Mouse (Mus musculus): ENCODE data around the gene BC030500. TPM values are rescaled to one million over a fixed set of nuclear protein-coding genes. Genes with fewer than 3 reads are reported as not detected.

BC030500 gene
- not detected in 2 replicates for polyA plus RNA-seq (2015; fragmentation: Nextera tagmentation; extraction: Ambion mirVana)

DNA sequence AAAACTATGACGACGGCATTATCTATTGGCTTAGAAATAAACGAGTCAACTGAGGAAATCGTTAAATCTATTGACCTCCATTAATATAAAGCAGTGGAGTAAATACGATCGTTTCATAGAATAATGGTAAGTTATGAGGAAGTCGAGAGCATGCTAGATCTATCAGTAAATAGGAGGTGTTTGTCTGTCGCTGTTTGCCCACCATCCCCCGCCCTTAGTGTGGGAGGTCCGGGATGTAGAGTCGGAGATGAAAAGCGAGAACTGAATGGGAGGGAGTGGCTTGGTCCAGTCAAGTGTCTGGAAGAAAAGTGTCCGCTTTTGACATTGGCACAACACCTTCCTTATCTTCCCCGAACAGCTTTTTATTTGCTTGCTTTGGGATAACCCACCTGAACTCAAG, at the start of gene BC030500:
BC030500 (plus strand) TSS at position 79 of the 400 bp plus-strand sequence.
- Histone ChIP-seq H3K4me2 (ENCODE audit: low read depth, low read length) (peak within 1 kb of the TSS; percentile 46), H3K4me3 (ENCODE audit: low read depth, low read length) (peak within 1 kb of the TSS; percentile 28), H3K36me3 (ENCODE audit: control insufficient read depth, insufficient read depth) (no peaks in the 10 kb centered on the region), H3K27me3 (ENCODE audit: control insufficient read depth, insufficient read depth, low read depth, low read length) (peaks cover 17% of the 10 kb centered on the region), H3K4me1 (ENCODE audit: control insufficient read depth, low read depth, low read length) (no peaks in the 10 kb centered on the region), H3K27ac (ENCODE audit: low read length) (no peak within 1 kb of the TSS), H3K9me3 (replicated peaks; ENCODE audit: control insufficient read depth, low read length) (no peaks in the 10 kb centered on the region), H3K9ac (ENCODE audit: low read depth, low read length) (no peak within 1 kb of the TSS)
- 9% methylated on average over 14 of the region's 14 CpGs for WGBS (ENCODE audit: insufficient replicate concordance)
- ATAC-seq (ENCODE audit: low read depth) = no peak

DNA sequence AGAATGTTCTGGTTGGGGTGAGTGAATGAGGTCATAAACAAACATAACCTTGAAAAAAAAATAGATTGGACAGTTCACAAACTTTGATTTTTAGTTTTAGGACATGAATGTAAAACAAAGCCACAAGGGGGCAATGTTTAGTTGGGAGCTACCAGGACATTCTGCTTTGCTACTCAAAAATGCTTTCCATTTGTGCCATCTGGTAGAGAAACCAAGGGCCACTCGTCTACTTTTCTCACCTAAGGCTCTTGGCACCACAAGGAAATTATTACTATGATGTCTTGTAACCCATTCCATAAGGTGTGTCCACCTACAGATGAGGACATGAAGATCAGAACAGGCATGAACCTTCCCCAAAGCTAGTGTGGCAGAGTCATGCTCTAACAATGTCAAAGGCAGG, 25.1 kb upstream of the BC030500 start:
- no peak overlapping the region for H3K4me2 ChIP-seq (ENCODE audit: low read depth, low read length)
- H3K27ac ChIP-seq (ENCODE audit: low read length) = no peak overlapping the region
- no peaks in the 10 kb centered on the region for H3K27me3 ChIP-seq (ENCODE audit: control insufficient read depth, insufficient read depth, low read depth, low read length)
- no peak overlapping the region for H3K4me3 ChIP-seq (ENCODE audit: low read depth, low read length)
- H3K4me1 ChIP-seq (ENCODE audit: control insufficient read depth, low read depth, low read length) = no peaks in the 10 kb centered on the region
- WGBS (ENCODE audit: insufficient replicate concordance) = 6% methylated on average over 1 of the region's 1 CpGs
- no peak overlapping the region for H3K9ac ChIP-seq (ENCODE audit: low read depth, low read length)
- no peak for ATAC-seq (ENCODE audit: low read depth)
- no peaks in the 10 kb centered on the region for H3K36me3 ChIP-seq (ENCODE audit: control insufficient read depth, insufficient read depth)
- no peaks in the 10 kb centered on the region for H3K9me3 ChIP-seq (replicated peaks; ENCODE audit: control insufficient read depth, low read length)

DNA sequence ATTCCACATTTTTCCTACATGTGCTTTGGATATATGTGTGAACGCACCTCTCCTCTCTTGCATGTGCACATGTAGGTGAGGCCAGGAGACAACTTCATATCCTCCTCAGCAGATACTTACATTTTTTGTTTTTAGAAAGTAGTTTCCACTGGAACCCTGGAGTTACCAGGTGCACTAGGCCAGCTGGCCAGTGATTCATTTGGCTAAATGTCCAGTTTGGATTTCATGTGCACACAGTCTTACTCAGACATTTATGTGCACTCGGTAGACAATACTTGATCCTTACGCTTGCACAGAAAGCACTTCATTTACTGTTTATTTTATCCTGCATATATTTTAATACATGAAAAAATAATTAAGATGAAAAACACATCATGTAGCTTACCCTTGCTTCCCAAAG, 21.0 kb upstream of the BC030500 start:
- Histone ChIP-seq H3K27ac (ENCODE audit: low read length) (no peak overlapping the region), H3K4me3 (ENCODE audit: low read depth, low read length) (no peak overlapping the region), H3K9ac (ENCODE audit: low read depth, low read length) (no peak overlapping the region), H3K9me3 (replicated peaks; ENCODE audit: control insufficient read depth, low read length) (no peaks in the 10 kb centered on the region), H3K36me3 (ENCODE audit: control insufficient read depth, insufficient read depth) (no peaks in the 10 kb centered on the region), H3K27me3 (ENCODE audit: control insufficient read depth, insufficient read depth, low read depth, low read length) (no peaks in the 10 kb centered on the region), H3K4me2 (ENCODE audit: low read depth, low read length) (no peak overlapping the region), H3K4me1 (ENCODE audit: control insufficient read depth, low read depth, low read length) (no peaks in the 10 kb centered on the region)
- WGBS (ENCODE audit: insufficient replicate concordance) = 69% methylated on average over 3 of the region's 3 CpGs
- ATAC-seq (ENCODE audit: low read depth) = no peak

DNA sequence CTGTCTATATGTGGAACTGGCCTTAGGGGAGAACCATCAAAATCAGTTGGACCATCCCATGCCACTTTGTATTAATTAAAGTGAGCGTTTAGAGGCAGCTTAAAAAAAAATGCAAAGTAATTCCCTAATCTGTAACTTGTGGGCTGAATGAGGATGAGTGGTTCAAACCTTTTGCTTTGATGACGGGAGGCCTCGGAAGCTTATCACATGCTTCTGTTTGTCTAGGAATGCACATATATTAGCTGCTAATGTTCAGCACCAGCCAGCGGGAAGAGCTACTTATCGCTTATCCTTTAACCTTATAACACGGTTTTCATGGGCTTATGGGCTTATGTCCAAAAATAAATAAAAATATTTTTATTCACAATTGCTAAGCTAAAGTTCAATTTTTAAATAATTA, 15.6 kb upstream of the BC030500 start:
- H3K4me2 ChIP-seq (ENCODE audit: low read depth, low read length) = no peak overlapping the region
- no peak for ATAC-seq (ENCODE audit: low read depth)
- 67% methylated on average over 6 of the region's 6 CpGs for WGBS (ENCODE audit: insufficient replicate concordance)
- H3K27ac ChIP-seq (ENCODE audit: low read length) = no peak overlapping the region
- H3K4me1 ChIP-seq (ENCODE audit: control insufficient read depth, low read depth, low read length) = no peaks in the 10 kb centered on the region
- H3K27me3 ChIP-seq (ENCODE audit: control insufficient read depth, insufficient read depth, low read depth, low read length) = no peaks in the 10 kb centered on the region
- H3K9me3 ChIP-seq (replicated peaks; ENCODE audit: control insufficient read depth, low read length) = no peaks in the 10 kb centered on the region
- H3K36me3 ChIP-seq (ENCODE audit: control insufficient read depth, insufficient read depth) = no peaks in the 10 kb centered on the region
- H3K4me3 ChIP-seq (ENCODE audit: low read depth, low read length) = no peak overlapping the region
- H3K9ac ChIP-seq (ENCODE audit: low read depth, low read length) = no peak overlapping the region

DNA sequence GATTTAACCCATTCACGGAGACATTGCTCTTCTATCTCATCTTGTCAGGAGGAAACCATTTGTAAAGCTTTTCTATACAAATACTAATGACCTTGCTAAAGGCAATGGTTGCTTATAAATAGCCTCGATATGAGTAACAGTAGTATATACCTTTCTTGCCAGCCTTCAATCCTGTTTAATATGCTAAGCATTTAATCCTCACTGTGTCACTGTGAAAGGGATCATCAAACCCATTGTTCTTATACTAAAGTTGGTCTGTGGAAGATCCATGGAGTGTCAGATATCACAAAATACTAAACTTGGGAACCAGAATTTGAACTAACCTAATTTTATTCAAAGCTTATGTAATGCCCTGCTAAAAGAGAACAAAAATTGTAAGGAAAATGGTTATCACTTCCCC, 7.1 kb upstream of the BC030500 start:
- Histone ChIP-seq H3K4me3 (ENCODE audit: low read depth, low read length) (no peak overlapping the region), H3K36me3 (ENCODE audit: control insufficient read depth, insufficient read depth) (no peaks in the 10 kb centered on the region), H3K27me3 (ENCODE audit: control insufficient read depth, insufficient read depth, low read depth, low read length) (no peaks in the 10 kb centered on the region), H3K4me1 (ENCODE audit: control insufficient read depth, low read depth, low read length) (no peaks in the 10 kb centered on the region), H3K9me3 (replicated peaks; ENCODE audit: control insufficient read depth, low read length) (no peaks in the 10 kb centered on the region), H3K4me2 (ENCODE audit: low read depth, low read length) (no peak overlapping the region), H3K27ac (ENCODE audit: low read length) (no peak overlapping the region), H3K9ac (ENCODE audit: low read depth, low read length) (no peak overlapping the region)
- ATAC-seq (ENCODE audit: low read depth) = no peak
- WGBS (ENCODE audit: insufficient replicate concordance) = 26% methylated on average over 2 of the region's 2 CpGs

DNA sequence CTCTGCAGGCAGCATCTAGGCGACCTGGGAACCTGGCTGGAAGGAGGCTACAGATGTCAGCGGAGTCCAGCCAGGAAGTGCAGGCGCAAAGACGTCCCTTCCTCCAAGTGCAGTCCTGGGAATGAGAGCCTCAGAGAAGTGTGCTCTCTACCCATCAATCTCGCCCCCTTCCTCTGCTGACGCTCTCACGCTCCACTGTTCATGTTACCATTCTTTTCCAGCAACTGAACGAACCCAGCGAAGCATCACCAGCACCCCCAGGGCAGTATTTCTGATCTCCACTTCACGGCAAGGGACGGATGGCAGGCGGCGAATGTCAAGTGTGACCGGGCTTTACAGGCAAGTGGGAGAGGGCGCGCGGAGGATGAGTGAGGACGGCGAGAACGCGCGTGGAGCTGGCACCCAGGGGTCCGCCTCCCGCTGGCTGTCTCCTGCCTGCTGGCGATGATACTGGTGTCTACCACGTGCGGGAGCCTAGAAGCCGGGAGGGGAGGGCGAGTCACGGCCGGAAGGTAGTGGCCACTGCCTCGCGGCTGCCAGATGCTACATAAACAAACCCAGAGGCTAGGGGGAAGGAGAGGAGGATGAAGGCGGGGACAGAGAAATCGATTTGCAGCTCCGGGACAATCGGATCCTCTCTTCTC, 763 bp downstream of the BC030500 start, which contains the start of gene Galntl6:
Galntl6 (minus strand) TSS at position 445 of the 644 bp plus-strand sequence.
- WGBS (ENCODE audit: insufficient replicate concordance) = 2% methylated on average over 32 of the region's 37 CpGs
- H3K27me3 ChIP-seq (ENCODE audit: control insufficient read depth, insufficient read depth, low read depth, low read length) = peaks cover 17% of the 10 kb centered on the region
- H3K9me3 ChIP-seq (replicated peaks; ENCODE audit: control insufficient read depth, low read length) = no peaks in the 10 kb centered on the region
- no peak within 1 kb of the TSS for H3K27ac ChIP-seq (ENCODE audit: low read length)
- H3K4me3 ChIP-seq (ENCODE audit: low read depth, low read length) = peak within 1 kb of the TSS; percentile 28
- peak within 1 kb of the TSS; percentile 46 for H3K4me2 ChIP-seq (ENCODE audit: low read depth, low read length)
- ATAC-seq (ENCODE audit: low read depth) = no peak
- H3K36me3 ChIP-seq (ENCODE audit: control insufficient read depth, insufficient read depth) = no peaks in the 10 kb centered on the region
- no peak within 1 kb of the TSS for H3K9ac ChIP-seq (ENCODE audit: low read depth, low read length)
- H3K4me1 ChIP-seq (ENCODE audit: control insufficient read depth, low read depth, low read length) = no peaks in the 10 kb centered on the region

DNA sequence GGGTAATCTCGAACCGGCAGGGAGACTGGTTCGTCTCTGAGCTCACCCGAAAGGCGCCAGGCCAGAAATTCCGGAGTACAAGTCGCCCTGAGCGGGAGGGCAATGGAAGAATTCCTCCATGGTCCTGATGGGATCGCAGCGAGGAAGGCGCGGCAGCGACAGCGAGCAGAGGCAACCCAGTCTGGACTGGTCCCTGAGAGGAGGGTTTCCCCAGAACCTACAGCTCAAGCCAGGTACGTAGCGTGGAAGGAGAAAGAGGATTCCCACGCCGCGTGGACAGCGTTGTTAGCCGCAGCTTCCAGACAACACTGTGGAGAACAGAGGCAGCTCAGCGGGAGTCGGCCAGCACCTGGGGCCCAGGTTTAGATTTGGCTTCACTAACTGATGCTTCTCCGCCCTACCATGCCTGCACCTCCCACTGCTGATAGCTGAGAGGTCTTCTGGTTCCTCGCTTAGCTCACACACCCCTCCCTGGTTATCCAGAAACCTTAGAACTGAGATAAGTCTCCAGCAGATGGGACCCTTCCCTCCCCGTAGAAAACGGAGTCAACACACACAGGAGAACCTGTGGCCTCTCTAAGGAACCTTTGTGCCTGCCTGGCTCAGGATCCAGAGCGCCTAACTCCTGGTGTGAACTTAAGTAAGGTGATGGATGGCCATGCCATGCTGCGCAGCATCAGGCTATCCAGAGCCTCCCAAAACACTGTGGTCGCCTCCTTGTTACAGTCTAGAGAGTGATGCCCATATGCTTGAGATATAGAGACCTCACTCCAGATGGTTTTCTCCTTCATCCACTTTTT, 1.5 kb downstream of the BC030500 start:
- H3K27me3 ChIP-seq (ENCODE audit: control insufficient read depth, insufficient read depth, low read depth, low read length) = peaks cover 17% of the 10 kb centered on the region
- H3K4me2 ChIP-seq (ENCODE audit: low read depth, low read length) = peak overlapping the region; percentile 46
- H3K4me3 ChIP-seq (ENCODE audit: low read depth, low read length) = peak overlapping the region; percentile 28
- no peaks in the 10 kb centered on the region for H3K9me3 ChIP-seq (replicated peaks; ENCODE audit: control insufficient read depth, low read length)
- no peak overlapping the region for H3K9ac ChIP-seq (ENCODE audit: low read depth, low read length)
- no peak overlapping the region for H3K27ac ChIP-seq (ENCODE audit: low read length)
- H3K4me1 ChIP-seq (ENCODE audit: control insufficient read depth, low read depth, low read length) = no peaks in the 10 kb centered on the region
- 3% methylated on average over 30 of the region's 30 CpGs for WGBS (ENCODE audit: insufficient replicate concordance)
- ATAC-seq (ENCODE audit: low read depth) = no peak
- no peaks in the 10 kb centered on the region for H3K36me3 ChIP-seq (ENCODE audit: control insufficient read depth, insufficient read depth)

DNA sequence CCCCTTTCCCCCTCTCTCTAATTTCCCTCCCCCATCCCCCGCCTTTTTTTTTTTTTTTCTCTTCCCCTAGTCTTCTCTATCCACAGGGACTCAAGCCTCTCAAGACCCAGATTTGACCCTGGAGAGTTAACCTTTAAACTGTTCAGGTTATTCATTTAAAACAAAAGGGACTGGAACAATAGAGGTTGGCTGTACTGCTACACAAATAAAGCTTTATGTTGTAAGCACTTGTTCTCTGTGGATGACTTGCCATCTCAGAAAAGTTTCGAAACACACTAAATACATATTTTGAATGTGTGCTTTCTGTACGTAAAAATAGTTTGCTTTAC, 2.0 kb downstream of the BC030500 start:
- Histone ChIP-seq H3K9me3 (replicated peaks; ENCODE audit: control insufficient read depth, low read length) (no peaks in the 10 kb centered on the region), H3K27me3 (ENCODE audit: control insufficient read depth, insufficient read depth, low read depth, low read length) (peaks cover 17% of the 10 kb centered on the region), H3K4me3 (ENCODE audit: low read depth, low read length) (no peak overlapping the region), H3K27ac (ENCODE audit: low read length) (no peak overlapping the region), H3K36me3 (ENCODE audit: control insufficient read depth, insufficient read depth) (no peaks in the 10 kb centered on the region), H3K4me2 (ENCODE audit: low read depth, low read length) (no peak overlapping the region), H3K4me1 (ENCODE audit: control insufficient read depth, low read depth, low read length) (no peaks in the 10 kb centered on the region), H3K9ac (ENCODE audit: low read depth, low read length) (no peak overlapping the region)
- no peak for ATAC-seq (ENCODE audit: low read depth)
- WGBS (ENCODE audit: insufficient replicate concordance) = 60% methylated on average over 2 of the region's 3 CpGs

DNA sequence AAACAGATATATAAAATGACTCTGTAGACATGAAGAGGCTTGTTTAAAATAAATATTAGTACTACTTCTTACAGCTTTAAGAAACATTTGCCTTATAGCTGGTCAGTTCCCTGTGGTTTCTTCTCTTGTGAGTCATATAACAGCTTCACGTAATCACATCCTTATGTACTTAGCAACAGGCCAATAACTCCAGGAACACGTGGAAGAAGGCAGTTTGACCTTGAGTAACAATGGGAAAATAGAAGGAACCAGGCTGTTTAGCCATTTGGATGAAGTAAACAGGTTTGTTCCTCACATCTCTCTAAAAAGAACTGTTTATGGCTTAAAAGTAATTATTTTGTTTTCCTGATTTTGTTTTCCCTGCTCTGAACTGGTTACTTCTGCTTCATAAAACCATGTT, 3.6 kb downstream of the BC030500 start:
- H3K36me3 ChIP-seq (ENCODE audit: control insufficient read depth, insufficient read depth) = no peaks in the 10 kb centered on the region
- no peak overlapping the region for H3K4me3 ChIP-seq (ENCODE audit: low read depth, low read length)
- no peak overlapping the region for H3K9ac ChIP-seq (ENCODE audit: low read depth, low read length)
- no peak overlapping the region for H3K4me2 ChIP-seq (ENCODE audit: low read depth, low read length)
- H3K27me3 ChIP-seq (ENCODE audit: control insufficient read depth, insufficient read depth, low read depth, low read length) = peaks cover 17% of the 10 kb centered on the region
- 36% methylated on average over 2 of the region's 2 CpGs for WGBS (ENCODE audit: insufficient replicate concordance)
- no peak overlapping the region for H3K27ac ChIP-seq (ENCODE audit: low read length)
- no peaks in the 10 kb centered on the region for H3K4me1 ChIP-seq (ENCODE audit: control insufficient read depth, low read depth, low read length)
- H3K9me3 ChIP-seq (replicated peaks; ENCODE audit: control insufficient read depth, low read length) = no peaks in the 10 kb centered on the region
- ATAC-seq (ENCODE audit: low read depth) = no peak

Data from liver, embryonic 16.5 days (tissue).